Mouse (Mus musculus) heart, adult 2 months (tissue): ENCODE measurements around the gene Lmod1. TPM values are rescaled to one million over a fixed set of nuclear protein-coding genes. Genes with fewer than 3 reads are reported as not detected.
A peak's percentile ranks its signal among the peaks of the same experiment; 100 is the strongest.

ENCODE experiments used
- DNase-seq, 2 experiments: peaks; one replicate each; pipeline ENCODE4 v3.0.0; 2021
- H3K27ac ChIP-seq: fragments of 200-600 bp; 2 replicates; pipeline ENCODE4 v1.8.1; 2022
- H3K27me3 ChIP-seq: fragments of 200-500 bp; 2 replicates; pipeline ENCODE4 v1.6.1; 2012; ENCODE audit warnings: mild to moderate bottlenecking, low read length, inconsistent platforms, mixed read lengths; ENCODE audit not compliant: control insufficient read depth, insufficient read depth
- H3K36me3 ChIP-seq: fragments of 200-500 bp; 2 replicates; pipeline ENCODE4 v1.6.1; 2012; ENCODE audit warnings: low read length, inconsistent platforms; ENCODE audit not compliant: control insufficient read depth, insufficient read depth
- H3K4me1 ChIP-seq: fragments of 200-500 bp; 2 replicates; pipeline ENCODE4 v1.6.1; 2011; ENCODE audit warnings: low read length; ENCODE audit not compliant: control insufficient read depth, insufficient read depth
- H3K4me3 ChIP-seq: fragments of 200-600 bp; 2 replicates; pipeline ENCODE4 v1.8.1; 2022
- H3K79me2 ChIP-seq: fragments of 200-500 bp; replicated peaks from 2 replicates; pipeline ENCODE4 v1.6.1; 2012; ENCODE audit warnings: mild to moderate bottlenecking, inconsistent platforms, low read length, moderate library complexity, mixed read lengths; ENCODE audit not compliant: control insufficient read depth, insufficient read depth
- H3K9ac ChIP-seq: fragments of 200-500 bp; 2 replicates; pipeline ENCODE4 v1.6.1; 2012; ENCODE audit warnings: low read depth, mild to moderate bottlenecking, control low read depth, inconsistent platforms, low read length, mixed read lengths
- CTCF ChIP-seq: fragments of 200-600 bp; IDR thresholded peaks from 2 replicates; pipeline ENCODE4 v1.8.1; 2022; ENCODE audit warnings: antibody characterized with exemption, mild to moderate bottlenecking, moderate library complexity
- EP300 ChIP-seq: fragments of 200-500 bp; IDR thresholded peaks from 2 replicates; pipeline ENCODE4 v1.6.1; 2011; ENCODE audit warnings: low read depth, low read length, control low read depth; ENCODE audit not compliant: insufficient read depth
- POLR2A ChIP-seq: fragments of 200-500 bp; IDR thresholded peaks from 2 replicates; pipeline ENCODE4 v1.6.1; 2011; ENCODE audit warnings: mild to moderate bottlenecking, low read depth, low read length, control low read depth; ENCODE audit not compliant: insufficient read depth
- WGBS: fragments of 180-500 bp; shearing (Covaris S2); methylation state at CpG from one replicate; pipeline ENCODE4 v1.1.7; 2018; 5-methylcytosine and 5-hydroxymethylcytosine counted together
- intact Hi-C: fragments of 180-260 bp; cut with DNase I; formaldehyde crosslinking; loops from one replicate; pipeline ENCODE4 v1.15.1; 2025
- polyA plus RNA-seq: library from polyadenylated mRNA; depleted of rRNA; stranded (reverse); fragments of >200 nt; gene quantifications from 2 replicates; pipeline ENCODE4 v1.2.3, GENCODE M21; 2012
- total RNA-seq, 2 experiments: library from RNA; stranded (reverse); gene quantifications; 2 replicates each; pipeline ENCODE4 v1.2.3; 2021

Gene Lmod1
- total and polyA plus RNA-seq, 3 experiments: 3.7 to 6.4 (median 4.7) TPM

DNA sequence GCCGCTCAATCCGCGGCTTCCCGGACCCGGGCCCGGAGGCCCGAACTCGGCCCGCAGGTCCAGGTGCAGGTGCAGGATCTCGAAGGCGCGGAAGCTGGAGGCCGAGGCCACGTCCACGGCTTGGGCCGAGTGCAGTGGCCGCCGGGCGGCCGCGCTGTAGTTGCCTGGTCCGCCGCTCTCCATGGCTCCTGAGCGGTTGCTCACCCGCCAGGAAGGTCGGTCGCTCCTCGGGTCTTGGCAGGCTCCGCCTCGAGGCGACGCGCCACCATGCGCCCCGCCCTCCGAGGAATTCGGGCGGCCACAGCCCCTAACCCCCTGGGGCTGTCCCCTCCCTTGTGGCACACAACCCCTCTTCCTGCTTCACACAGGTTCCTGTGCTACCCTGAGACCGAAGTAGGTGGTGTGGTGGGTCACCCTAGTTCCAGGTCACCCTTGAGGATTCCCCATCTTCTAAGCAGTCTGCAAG is 40.7 kb upstream of the Lmod1 start, which contains the start of gene Rnpep:
TSS of gene Rnpep (minus strand) at position 259 of the 466 bp plus-strand sequence.
- Histone ChIP-seq H3K36me3 (peaks cover 4% of the 10 kb centered on the region), H3K27ac (peak within 1 kb of the TSS; percentile 97), H3K4me1 (peaks cover 8% of the 10 kb centered on the region), H3K9ac (peak within 1 kb of the TSS; percentile 94), H3K4me3 (peak within 1 kb of the TSS; percentile 86), H3K79me2 (no peaks in the 10 kb centered on the region), H3K27me3 (no peaks in the 10 kb centered on the region)
- DNase-seq: peak; percentile 86
- 0% methylated on average over 39 of the region's 39 CpGs for WGBS
- TF ChIP-seq EP300 (no peak), POLR2A (peak; percentile 70), CTCF (peak; percentile 14; the same call in 1 of the 2 replicates)
- intact Hi-C loops: loop anchor here (2.0 kb wide), 1 partner anchor 29 kb away; the partner anchor contains the start of gene Timm17a

DNA sequence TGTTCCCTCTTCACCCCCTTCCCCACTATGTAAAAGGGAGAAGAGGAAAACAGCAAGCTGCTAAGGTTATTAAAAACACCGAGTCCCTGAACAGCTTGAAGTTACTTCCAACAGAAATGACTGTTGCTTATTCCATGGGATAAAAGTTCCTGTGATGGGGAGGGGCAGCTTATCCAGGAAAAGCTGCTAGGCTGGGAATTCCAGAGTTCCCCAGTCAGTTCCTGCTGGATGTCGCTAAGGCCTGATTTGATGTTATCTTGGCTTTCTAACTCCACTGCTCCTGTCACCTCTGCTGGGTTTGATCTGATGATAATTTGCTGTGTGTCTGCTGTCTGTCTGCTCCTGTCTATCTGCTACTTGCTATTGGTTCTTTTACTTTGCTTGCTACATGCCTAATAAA is 38.3 kb upstream of the Lmod1 start:
- WGBS: 49% methylated on average over 2 of the region's 2 CpGs

DNA sequence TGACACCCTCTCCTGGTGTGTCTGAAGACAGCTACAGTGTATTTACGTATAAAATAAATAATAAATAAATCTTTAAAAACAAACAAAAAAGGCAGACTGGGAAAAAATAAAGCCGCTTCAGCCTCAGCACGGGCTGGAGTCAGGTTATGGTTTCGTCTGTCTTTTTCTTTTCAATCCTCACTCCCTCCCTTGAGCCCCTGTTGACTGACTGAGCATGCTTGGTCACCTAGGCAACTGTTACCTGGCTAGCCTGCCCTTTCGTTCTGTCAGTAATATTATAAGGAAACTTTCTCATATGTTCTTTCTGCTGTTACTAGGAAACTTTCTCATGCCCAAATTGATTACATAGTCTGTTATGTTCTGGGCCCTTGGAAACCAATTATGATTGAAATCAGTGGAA is 33.7 kb upstream of the Lmod1 start:
- TF ChIP-seq POLR2A (no peak), EP300 (no peak), CTCF (no peak)
- Histone ChIP-seq H3K4me3 (no peak overlapping the region), H3K27me3 (no peaks in the 10 kb centered on the region), H3K27ac (no peak overlapping the region), H3K79me2 (no peaks in the 10 kb centered on the region), H3K4me1 (no peaks in the 10 kb centered on the region), H3K9ac (no peak overlapping the region), H3K36me3 (no peaks in the 10 kb centered on the region)
- WGBS: 89% methylated on average over 5 of the region's 5 CpGs
- intact Hi-C loops: loop anchor here (5.0 kb wide), 1 partner anchor 76 kb away; no protein-coding TSS in a partner anchor
- no peak for DNase-seq

More for the DNA sequence above, 38.3 kb upstream of the Lmod1 start:
- Histone ChIP-seq H3K79me2 (no peaks in the 10 kb centered on the region), H3K4me1 (peaks cover 6% of the 10 kb centered on the region), H3K36me3 (no peaks in the 10 kb centered on the region), H3K27ac (peak overlapping the region; percentile 58), H3K4me3 (no peak overlapping the region), H3K9ac (no peak overlapping the region), H3K27me3 (no peaks in the 10 kb centered on the region)
- intact Hi-C loops: no loop called here
- DNase-seq: no peak
- TF ChIP-seq EP300 (no peak), POLR2A (no peak), CTCF (no peak)

DNA sequence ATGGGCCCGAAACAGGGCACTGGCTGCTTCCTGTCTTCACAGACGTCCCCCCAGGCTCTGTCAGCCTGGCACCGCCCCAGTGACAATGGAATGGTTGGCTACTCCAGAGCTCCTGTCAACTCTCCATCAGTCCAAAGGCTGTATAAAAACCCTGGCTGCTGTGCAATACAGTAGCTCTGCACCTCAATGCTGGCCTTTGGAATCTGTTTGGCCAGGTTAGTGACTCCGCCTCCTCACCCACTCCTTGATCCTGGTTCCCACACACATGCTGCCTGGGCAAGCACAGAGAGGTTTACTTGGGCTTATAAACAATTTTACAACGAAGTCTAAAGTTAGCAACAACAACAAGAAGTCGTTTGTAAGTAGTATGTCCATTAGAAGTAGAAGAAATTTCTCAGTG is 13.3 kb upstream of the Lmod1 start:
- no peak for DNase-seq
- WGBS: 54% methylated on average over 6 of the region's 6 CpGs
- TF ChIP-seq CTCF: no peak
- no peak for TF ChIP-seq EP300
- TF ChIP-seq POLR2A: no peak
- Histone ChIP-seq H3K27ac (no peak overlapping the region), H3K9ac (no peak overlapping the region), H3K4me1 (peaks cover 4% of the 10 kb centered on the region), H3K79me2 (peaks cover 2% of the 10 kb centered on the region; the same call in 1 of the 2 replicates), H3K4me3 (no peak overlapping the region), H3K36me3 (peaks cover 4% of the 10 kb centered on the region), H3K27me3 (no peaks in the 10 kb centered on the region)
- intact Hi-C loops: loop anchor here (5.0 kb wide), 1 partner anchor 56 kb away; no protein-coding TSS in a partner anchor

DNA sequence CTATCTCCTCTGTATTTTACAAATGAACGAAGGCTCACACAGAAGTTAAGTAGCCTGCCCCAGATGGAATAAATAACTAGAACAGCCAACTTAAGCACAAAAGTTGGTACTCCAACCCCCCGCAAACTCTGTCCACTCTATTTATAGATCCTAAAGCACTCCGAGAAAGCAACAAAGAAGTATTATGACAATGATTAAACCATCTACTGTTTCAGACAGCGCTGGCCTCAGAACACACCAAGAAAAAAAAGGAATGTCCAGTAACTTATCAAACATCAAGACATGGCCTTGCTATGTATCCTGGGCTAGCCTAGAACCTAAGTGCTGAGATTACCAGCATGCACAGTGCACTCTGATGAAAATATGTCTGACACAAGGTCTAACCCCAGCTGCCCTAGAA is 12.4 kb upstream of the Lmod1 start:
- TF ChIP-seq CTCF (no peak), EP300 (no peak), POLR2A (no peak)
- H3K4me1 ChIP-seq: peaks cover 4% of the 10 kb centered on the region
- H3K27ac ChIP-seq: no peak overlapping the region
- H3K4me3 ChIP-seq: peak overlapping the region; percentile 90
- 49% methylated on average over 4 of the region's 4 CpGs for WGBS
- no peaks in the 10 kb centered on the region for H3K27me3 ChIP-seq
- no peak overlapping the region for H3K9ac ChIP-seq
- H3K79me2 ChIP-seq: peaks cover 2% of the 10 kb centered on the region; the same call in 1 of the 2 replicates
- H3K36me3 ChIP-seq: peaks cover 4% of the 10 kb centered on the region
- intact Hi-C loops: loop anchor here (2.0 to 5.0 kb wide), 2 partner anchors 29 to 55 kb away; no protein-coding TSS in a partner anchor
- DNase-seq: no peak

DNA sequence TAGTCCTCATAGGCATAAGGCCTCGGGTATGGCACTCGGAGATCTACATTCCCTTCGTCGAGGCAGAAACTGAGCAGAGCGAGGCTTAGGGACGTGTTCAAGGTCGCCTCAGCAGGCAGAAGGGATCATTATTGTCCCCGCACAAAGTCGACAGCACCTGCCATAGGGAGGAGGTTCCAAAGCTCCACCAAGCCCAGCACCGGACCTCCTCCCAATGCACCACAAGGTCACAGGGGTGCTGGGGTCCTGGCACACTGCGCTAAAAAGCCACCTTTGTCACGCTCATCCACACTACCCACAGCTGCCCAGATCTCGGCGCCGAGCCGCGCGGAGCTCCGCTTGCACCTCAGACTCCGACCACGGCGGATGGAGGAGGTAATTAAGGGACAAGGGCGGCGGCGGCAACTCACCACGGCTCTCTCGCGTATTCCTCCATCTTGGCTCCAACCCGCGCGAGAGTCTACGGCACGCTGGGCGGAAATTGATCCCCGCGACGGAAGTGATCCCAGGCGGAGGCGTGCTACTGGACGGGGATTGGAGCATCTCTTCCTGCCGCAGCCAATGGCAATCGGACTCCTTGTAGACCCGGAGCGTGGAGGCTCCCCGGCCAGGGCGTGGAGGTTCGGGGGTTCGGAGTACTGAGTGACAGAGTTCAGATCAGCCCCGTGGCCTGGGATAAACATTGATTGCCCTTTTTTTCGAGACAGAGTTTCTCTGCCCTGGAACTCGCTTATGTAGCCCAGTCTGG is 11.1 kb upstream of the Lmod1 start, which contains the start of gene Timm17a:
TSS of gene Timm17a (minus strand) at position 495 of the 748 bp plus-strand sequence.
- intact Hi-C loops: loop anchor here (2.0 to 5.0 kb wide), 2 partner anchors 31 to 54 kb away; no protein-coding TSS in a partner anchor
- peaks cover 2% of the 10 kb centered on the region; the same call in 1 of the 2 replicates for H3K79me2 ChIP-seq
- peak within 1 kb of the TSS; percentile 96 for H3K9ac ChIP-seq
- DNase-seq: peak; percentile 92 to 94
- WGBS: under 1% methylated on average over 51 of the region's 51 CpGs
- H3K4me1 ChIP-seq: peaks cover 4% of the 10 kb centered on the region
- no peaks in the 10 kb centered on the region for H3K27me3 ChIP-seq
- H3K4me3 ChIP-seq: peak within 1 kb of the TSS; percentile 90
- H3K36me3 ChIP-seq: peaks cover 4% of the 10 kb centered on the region; the same call in 1 of the 2 replicates
- peak; percentile 86 for TF ChIP-seq POLR2A
- TF ChIP-seq CTCF: no peak
- no peak for TF ChIP-seq EP300
- H3K27ac ChIP-seq: peak within 1 kb of the TSS; percentile 94
